Mouse (Mus musculus): ENCODE results near the gene Wfdc15b. TPM values are rescaled to one million over a fixed set of nuclear protein-coding genes. Genes with fewer than 3 reads are reported as not detected.

Gene Wfdc15b
- polyA plus RNA-seq, 1 experiment from 2014 or later = not detected

DNA sequence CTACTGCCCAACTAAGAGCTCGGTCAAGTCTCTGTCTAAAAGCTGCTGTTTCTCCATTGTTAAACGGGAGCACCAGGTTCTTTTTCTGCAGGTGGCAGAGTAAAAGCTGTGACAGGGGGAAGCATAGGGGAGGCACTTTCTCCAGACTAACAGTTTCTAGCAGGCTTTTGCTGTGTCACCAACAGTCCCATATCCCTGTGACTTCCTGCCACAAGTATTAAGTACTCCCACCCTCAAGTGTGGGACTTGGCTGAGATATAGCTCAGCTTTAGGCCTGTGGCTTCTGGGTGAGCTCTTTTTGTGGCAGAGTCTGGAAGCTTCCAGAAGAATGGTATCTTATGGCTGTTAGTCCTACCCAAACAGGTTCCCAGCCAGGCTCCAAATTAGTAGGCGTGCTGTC is 45.6 kb downstream of the Wfdc15b start:
- no peak overlapping the region for H3K4me2 ChIP-seq
- no peak overlapping the region for H3K27ac ChIP-seq (replicated peaks)
- H3K9me3 ChIP-seq = no peaks in the 10 kb centered on the region
- ATAC-seq (ENCODE audit: extremely low read depth, insufficient number of reproducible peaks, low FRiP score, low TSS enrichment) = no peak
- H3K4me1 ChIP-seq = peaks cover 28% of the 10 kb centered on the region
- H3K4me3 ChIP-seq = no peak overlapping the region
- WGBS = 68% methylated on average over 3 of the region's 3 CpGs
- no peak overlapping the region for H3K9ac ChIP-seq
- H3K27me3 ChIP-seq (replicated peaks) = peaks cover 53% of the 10 kb centered on the region
- no peaks in the 10 kb centered on the region for H3K36me3 ChIP-seq

DNA sequence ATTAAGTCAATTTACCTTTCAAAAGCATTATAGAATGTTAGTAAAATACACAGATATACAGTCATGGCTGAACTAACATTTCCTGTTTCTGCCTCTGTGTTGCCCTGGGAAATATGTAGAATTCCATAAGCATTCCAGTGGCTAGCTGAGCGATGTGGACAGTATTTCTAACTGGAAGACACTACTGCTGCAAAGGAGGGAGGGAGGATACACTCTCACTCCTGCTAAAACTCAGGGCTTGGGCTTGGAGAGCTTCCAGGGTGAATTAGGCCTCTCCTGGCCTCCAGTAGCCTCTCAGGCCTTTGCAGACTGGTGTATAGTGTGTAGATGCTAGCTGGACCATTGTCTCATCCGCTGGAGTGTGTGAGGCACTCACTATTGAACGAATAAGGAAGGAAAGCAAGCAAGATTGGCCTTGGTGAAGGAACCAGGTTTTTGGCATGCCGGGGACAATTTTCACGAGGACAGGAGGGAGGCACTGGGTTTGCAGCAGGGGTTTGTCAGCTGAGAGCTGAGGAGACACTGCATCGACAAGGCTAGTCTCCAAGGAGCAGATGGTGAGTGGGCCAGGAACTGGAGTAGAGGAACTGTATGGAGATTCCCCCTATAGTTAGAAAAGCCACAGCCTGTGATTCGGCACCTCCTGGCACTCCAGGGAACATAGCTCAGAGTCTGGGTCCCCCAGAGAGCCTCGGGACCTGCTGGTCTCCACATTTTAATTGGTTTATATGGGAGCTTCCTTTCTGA is 46.6 kb downstream of the Wfdc15b start:
- no peak for ATAC-seq (ENCODE audit: extremely low read depth, insufficient number of reproducible peaks, low FRiP score, low TSS enrichment)
- H3K27ac ChIP-seq (replicated peaks) = no peak overlapping the region
- 57% methylated on average over 8 of the region's 8 CpGs for WGBS
- H3K36me3 ChIP-seq = no peaks in the 10 kb centered on the region
- peaks cover 62% of the 10 kb centered on the region for H3K27me3 ChIP-seq (replicated peaks)
- H3K9me3 ChIP-seq = no peaks in the 10 kb centered on the region
- no peak overlapping the region for H3K9ac ChIP-seq
- peaks cover 35% of the 10 kb centered on the region for H3K4me1 ChIP-seq
- no peak overlapping the region for H3K4me2 ChIP-seq
- H3K4me3 ChIP-seq = no peak overlapping the region

DNA sequence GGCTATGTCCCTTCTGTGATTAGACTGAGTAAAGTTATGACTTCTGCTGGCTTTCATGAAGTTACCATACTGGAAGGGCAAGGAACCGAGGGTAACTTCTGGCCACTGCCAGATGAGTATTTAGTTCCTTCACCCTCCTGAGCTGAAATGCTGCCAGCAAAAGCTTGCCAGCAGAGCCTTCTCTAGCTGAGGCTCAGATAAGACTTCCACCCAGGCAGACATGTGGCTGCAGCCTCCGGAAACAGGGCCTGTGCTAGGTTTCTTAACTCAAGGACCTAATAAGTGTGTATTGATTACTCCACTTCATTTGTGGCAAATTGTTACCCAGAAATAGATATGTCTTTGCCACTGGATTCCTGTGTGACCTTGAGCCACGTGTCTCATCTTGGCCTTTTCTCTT is 48.1 kb downstream of the Wfdc15b start:
- H3K27me3 ChIP-seq (replicated peaks) = peaks cover 68% of the 10 kb centered on the region
- no peak for ATAC-seq (ENCODE audit: extremely low read depth, insufficient number of reproducible peaks, low FRiP score, low TSS enrichment)
- H3K9me3 ChIP-seq = no peaks in the 10 kb centered on the region
- H3K36me3 ChIP-seq = no peaks in the 10 kb centered on the region
- no peak overlapping the region for H3K4me2 ChIP-seq
- no peak overlapping the region for H3K4me3 ChIP-seq
- 23% methylated on average over 3 of the region's 3 CpGs for WGBS
- H3K9ac ChIP-seq = no peak overlapping the region
- peaks cover 38% of the 10 kb centered on the region for H3K4me1 ChIP-seq
- peak overlapping the region; percentile 43 for H3K27ac ChIP-seq (replicated peaks)

DNA sequence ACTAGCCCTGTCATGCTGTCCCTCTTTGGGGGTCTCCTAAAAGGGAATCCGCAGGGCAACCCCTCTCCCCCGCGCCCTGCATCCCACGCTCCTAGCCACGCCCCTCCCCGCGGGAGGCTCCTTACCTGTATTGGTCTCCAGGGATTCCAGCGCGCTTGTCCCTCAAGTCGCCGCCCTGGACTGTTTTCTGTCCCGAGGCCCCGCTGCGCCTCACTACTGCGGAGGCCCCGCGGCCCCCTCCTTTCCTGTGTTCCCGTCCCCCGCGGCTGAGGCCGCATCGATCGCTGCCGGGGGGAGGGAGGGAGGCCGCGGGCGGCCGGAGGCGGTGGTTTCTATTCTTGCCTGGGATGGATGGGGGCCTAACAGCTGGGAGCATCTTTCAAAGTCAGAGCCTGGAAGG is 50.6 kb downstream of the Wfdc15b start, which contains the start of gene Kcns1:
Kcns1 (minus strand) TSS at position 212 of the 400 bp plus-strand sequence.
- peak within 1 kb of the TSS; percentile 73 for H3K4me2 ChIP-seq
- no peak within 1 kb of the TSS for H3K27ac ChIP-seq (replicated peaks)
- ATAC-seq (ENCODE audit: extremely low read depth, insufficient number of reproducible peaks, low FRiP score, low TSS enrichment) = no peak

DNA sequence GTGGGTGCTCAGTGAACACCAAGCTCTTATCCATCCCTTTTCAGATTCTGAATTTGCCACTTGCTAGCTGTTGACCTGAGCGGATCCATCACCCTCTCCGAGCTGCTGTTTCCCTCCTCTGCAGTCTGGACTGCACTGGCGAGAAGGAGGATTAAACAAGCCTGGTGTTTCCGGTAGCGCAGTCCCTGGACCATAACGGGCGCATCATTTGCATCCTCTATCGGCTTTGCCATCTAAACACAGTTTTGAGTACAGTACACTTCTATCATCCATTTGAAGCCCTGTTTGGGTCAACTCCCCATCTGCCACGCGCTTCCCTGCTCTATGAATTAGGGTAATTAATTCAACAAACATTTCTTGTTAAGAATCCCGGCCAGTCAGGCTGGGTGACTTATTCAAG is 51.1 kb downstream of the Wfdc15b start:
- 10% methylated on average over 11 of the region's 11 CpGs for WGBS
- Histone ChIP-seq H3K9me3 (no peaks in the 10 kb centered on the region), H3K27me3 (replicated peaks) (peaks cover 80% of the 10 kb centered on the region), H3K4me3 (peak overlapping the region; percentile 47; the same call in 1 of the 2 replicates), H3K4me1 (peaks cover 46% of the 10 kb centered on the region), H3K27ac (replicated peaks) (no peak overlapping the region), H3K36me3 (no peaks in the 10 kb centered on the region), H3K4me2 (peak overlapping the region; percentile 73), H3K9ac (peak overlapping the region; percentile 71; the same call in 1 of the 2 replicates)
- no peak for ATAC-seq (ENCODE audit: extremely low read depth, insufficient number of reproducible peaks, low FRiP score, low TSS enrichment)

More for the DNA sequence above, 50.6 kb downstream of the Wfdc15b start, which contains the start of gene Kcns1:
- peak within 1 kb of the TSS; percentile 71 for H3K9ac ChIP-seq
- no peaks in the 10 kb centered on the region for H3K36me3 ChIP-seq
- peak within 1 kb of the TSS; percentile 47 for H3K4me3 ChIP-seq
- WGBS = 2% methylated on average over 29 of the region's 29 CpGs
- no peaks in the 10 kb centered on the region for H3K9me3 ChIP-seq
- H3K27me3 ChIP-seq (replicated peaks) = peaks cover 74% of the 10 kb centered on the region
- H3K4me1 ChIP-seq = peaks cover 46% of the 10 kb centered on the region

DNA sequence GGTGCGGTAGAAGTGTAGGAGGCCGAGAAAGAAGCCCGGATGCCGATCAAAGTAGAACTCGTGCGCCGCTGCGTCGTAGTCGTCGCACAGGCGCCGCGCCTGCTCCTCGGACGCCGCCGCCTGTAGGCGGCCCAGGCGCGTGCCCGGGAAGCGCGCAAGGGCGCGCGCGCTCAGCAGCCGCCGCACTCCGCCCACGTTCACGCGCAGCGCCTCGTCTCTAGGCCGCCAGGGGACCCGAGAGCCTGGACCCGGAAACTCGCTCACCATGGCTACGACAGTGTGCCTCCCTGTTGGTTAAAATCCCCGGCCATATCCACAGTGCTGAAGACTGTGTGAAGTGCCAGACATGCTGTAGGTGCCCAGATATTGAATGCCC is 52.9 kb downstream of the Wfdc15b start:
- WGBS = 11% methylated on average over 28 of the region's 42 CpGs
- ATAC-seq (ENCODE audit: extremely low read depth, insufficient number of reproducible peaks, low FRiP score, low TSS enrichment) = no peak
- peak overlapping the region; percentile 50; the same call in 1 of the 2 replicates for H3K9ac ChIP-seq

DNA sequence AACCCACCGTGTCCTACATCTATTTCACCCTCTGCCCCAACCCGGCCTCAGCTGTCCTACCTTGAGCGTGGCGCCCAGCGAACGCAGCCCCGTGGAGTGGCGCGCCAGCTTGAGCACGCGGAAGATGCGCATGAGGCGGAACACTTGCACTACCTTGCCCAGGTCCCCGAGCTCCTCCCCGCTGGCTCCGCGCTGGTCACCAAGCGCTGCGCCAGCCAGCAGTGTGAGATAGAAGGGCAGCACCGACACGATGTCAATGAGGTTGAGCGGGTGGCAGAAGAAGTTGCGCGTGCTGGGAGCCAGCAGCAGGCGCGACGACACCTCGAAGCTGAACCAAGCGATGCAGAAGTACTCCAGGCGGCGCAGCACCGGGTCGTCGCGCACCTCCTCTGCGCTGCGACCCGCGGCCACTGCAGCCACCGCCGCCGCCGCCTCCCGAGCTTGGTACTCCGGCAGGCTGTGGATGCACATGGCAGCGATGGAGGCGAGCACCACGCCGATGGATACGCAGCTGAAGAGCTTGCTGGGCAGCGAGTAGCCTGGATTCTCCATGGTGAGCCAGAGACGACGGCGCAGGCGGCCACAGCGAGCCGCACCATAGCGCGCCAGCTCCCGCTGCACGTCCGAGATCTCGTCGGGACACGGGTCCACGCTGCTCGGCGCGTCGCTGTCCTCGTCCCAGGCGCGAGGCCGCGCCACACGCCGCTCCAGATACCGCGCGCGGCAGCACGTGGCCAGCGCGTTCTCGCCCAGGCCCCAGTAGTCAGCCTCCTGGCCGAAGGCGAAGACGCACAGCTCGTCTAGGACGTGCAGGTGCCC is 53.5 kb downstream of the Wfdc15b start:
- no peak for ATAC-seq (ENCODE audit: extremely low read depth, insufficient number of reproducible peaks, low FRiP score, low TSS enrichment)
- WGBS = 13% methylated on average over 88 of the region's 90 CpGs
- Histone ChIP-seq H3K4me3 (peak overlapping the region; percentile 45), H3K9ac (peak overlapping the region; percentile 50), H3K4me1 (peaks cover 27% of the 10 kb centered on the region), H3K27me3 (replicated peaks) (peaks cover 96% of the 10 kb centered on the region), H3K4me2 (peak overlapping the region; percentile 67), H3K9me3 (no peaks in the 10 kb centered on the region), H3K36me3 (no peaks in the 10 kb centered on the region), H3K27ac (replicated peaks) (no peak overlapping the region)

More for the DNA sequence above, 52.9 kb downstream of the Wfdc15b start:
- H3K27ac ChIP-seq (replicated peaks) = no peak overlapping the region
- H3K36me3 ChIP-seq = no peaks in the 10 kb centered on the region
- peaks cover 32% of the 10 kb centered on the region for H3K4me1 ChIP-seq
- no peaks in the 10 kb centered on the region for H3K9me3 ChIP-seq
- peak overlapping the region; percentile 67 for H3K4me2 ChIP-seq
- H3K27me3 ChIP-seq (replicated peaks) = peaks cover 90% of the 10 kb centered on the region
- H3K4me3 ChIP-seq = peak overlapping the region; percentile 45

DNA sequence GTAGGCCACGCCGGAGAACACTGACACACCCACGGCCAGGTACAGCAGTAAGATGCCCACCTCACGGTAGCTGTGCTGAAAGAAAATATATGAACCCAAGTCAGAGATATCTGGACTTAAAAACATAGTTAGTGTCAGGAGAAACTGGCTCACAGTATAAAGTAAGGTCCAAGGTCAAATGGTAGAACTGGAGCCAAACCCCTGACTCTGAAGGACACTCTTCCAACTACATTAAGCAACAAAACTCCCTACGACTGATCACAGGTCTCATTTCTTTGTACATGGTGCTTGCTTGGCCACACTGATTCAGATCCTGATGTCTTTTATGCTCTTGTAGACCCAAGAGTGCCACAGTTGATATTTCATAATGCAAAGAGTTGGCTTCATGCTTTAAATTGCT is 56.5 kb downstream of the Wfdc15b start:
- WGBS = 82% methylated on average over 5 of the region's 5 CpGs
- ATAC-seq (ENCODE audit: extremely low read depth, insufficient number of reproducible peaks, low FRiP score, low TSS enrichment) = no peak
- peaks cover 75% of the 10 kb centered on the region for H3K27me3 ChIP-seq (replicated peaks)

More for the DNA sequence above, 56.5 kb downstream of the Wfdc15b start:
- no peaks in the 10 kb centered on the region for H3K9me3 ChIP-seq
- no peak overlapping the region for H3K9ac ChIP-seq
- no peaks in the 10 kb centered on the region for H3K36me3 ChIP-seq
- H3K4me3 ChIP-seq = no peak overlapping the region
- no peak overlapping the region for H3K27ac ChIP-seq (replicated peaks)
- no peak overlapping the region for H3K4me2 ChIP-seq
- H3K4me1 ChIP-seq = peaks cover 11% of the 10 kb centered on the region

Other genes starting within 250 kb of the Wfdc15b start
- gene Ywhab, start 226.7 kb downstream of the Wfdc15b start, polyA plus RNA-seq (2015; fragmentation: Nextera tagmentation; extraction: Ambion mirVana) = 225 and 236 TPM in 2 replicates
- gene Pabpc1l, start 196.2 kb downstream of the Wfdc15b start, polyA plus RNA-seq (2015; fragmentation: Nextera tagmentation; extraction: Ambion mirVana) = 0.83 and 0.98 TPM in 2 replicates
- gene Stk4, start 151.3 kb downstream of the Wfdc15b start, polyA plus RNA-seq (2015; fragmentation: Nextera tagmentation; extraction: Ambion mirVana) = 14.0 and 14.2 TPM in 2 replicates
- gene Tomm34, start 150.5 kb downstream of the Wfdc15b start, polyA plus RNA-seq (2015; fragmentation: Nextera tagmentation; extraction: Ambion mirVana) = 52.7 and 53.9 TPM in 2 replicates
- 0.21 and 0.29 TPM in 2 replicates for gene Kcns1, start 50.5 kb downstream of the Wfdc15b start, polyA plus RNA-seq (2015; fragmentation: Nextera tagmentation; extraction: Ambion mirVana)
- not detected in 2 replicates for gene Wfdc5, start 38.9 kb downstream of the Wfdc15b start, polyA plus RNA-seq (2015; fragmentation: Nextera tagmentation; extraction: Ambion mirVana)
- gene Wfdc12, start 31.1 kb downstream of the Wfdc15b start, polyA plus RNA-seq (2015; fragmentation: Nextera tagmentation; extraction: Ambion mirVana) = not detected in 2 replicates
- gene Wfdc15a, start 21.5 kb downstream of the Wfdc15b start, polyA plus RNA-seq (2015; fragmentation: Nextera tagmentation; extraction: Ambion mirVana) = not detected in 2 replicates
- gene Svs2, start 16.8 kb upstream of the Wfdc15b start, polyA plus RNA-seq (2015; fragmentation: Nextera tagmentation; extraction: Ambion mirVana) = not detected in 2 replicates
- not detected in 2 replicates for gene Svs3b, start 35.0 kb upstream of the Wfdc15b start, polyA plus RNA-seq (2015; fragmentation: Nextera tagmentation; extraction: Ambion mirVana)
- gene Svs4, start 56.8 kb upstream of the Wfdc15b start, polyA plus RNA-seq (2015; fragmentation: Nextera tagmentation; extraction: Ambion mirVana) = not detected in 2 replicates
- not detected in 2 replicates for gene Svs3a, start 67.6 kb upstream of the Wfdc15b start, polyA plus RNA-seq (2015; fragmentation: Nextera tagmentation; extraction: Ambion mirVana)
- not detected in 2 replicates for gene Svs6, start 95.1 kb upstream of the Wfdc15b start, polyA plus RNA-seq (2015; fragmentation: Nextera tagmentation; extraction: Ambion mirVana)
- gene Svs5, start 111.1 kb upstream of the Wfdc15b start, polyA plus RNA-seq (2015; fragmentation: Nextera tagmentation; extraction: Ambion mirVana) = not detected in 2 replicates
- 0.90 and 1.8 TPM in 2 replicates for gene Slpi, start 167.4 kb upstream of the Wfdc15b start, polyA plus RNA-seq (2015; fragmentation: Nextera tagmentation; extraction: Ambion mirVana)
- gene Rbpjl, start 181.5 kb upstream of the Wfdc15b start, polyA plus RNA-seq (2015; fragmentation: Nextera tagmentation; extraction: Ambion mirVana) = 0.21 and 0.23 TPM in 2 replicates
- 5.2 and 7.7 TPM in 2 replicates for gene Matn4, start 183.5 kb upstream of the Wfdc15b start, polyA plus RNA-seq (2015; fragmentation: Nextera tagmentation; extraction: Ambion mirVana)
- 36.6 and 46.5 TPM in 2 replicates for gene Sdc4, start 222.2 kb upstream of the Wfdc15b start, polyA plus RNA-seq (2015; fragmentation: Nextera tagmentation; extraction: Ambion mirVana)
- gene Sys1, start 235.3 kb upstream of the Wfdc15b start, polyA plus RNA-seq (2015; fragmentation: Nextera tagmentation; extraction: Ambion mirVana) = 37.2 and 43.0 TPM in 2 replicates
- gene Gm20458, start 239.3 kb upstream of the Wfdc15b start, polyA plus RNA-seq (2015; fragmentation: Nextera tagmentation; extraction: Ambion mirVana) = 8.7 and 11.7 TPM in 2 replicates

Data from heart, embryonic 13.5 days (tissue).